Mouse (Mus musculus) gastrocnemius, postnatal 10 days (tissue): ENCODE data around the gene Nsmce4a. TPM values are rescaled to one million over a fixed set of nuclear protein-coding genes. Genes with fewer than 3 reads are reported as not detected.
"Not testable (repeated sequence)": the region's sequence is repeated elsewhere in the genome, so short reads cannot be mapped to it uniquely, and the experiment has no call there.

ENCODE experiments used
- DNase-seq: peaks from one replicate; pipeline ENCODE4 v3.0.0; 2021; ENCODE audit warnings: mixed read lengths
- total RNA-seq, 2 experiments: library from RNA; stranded (reverse); gene quantifications; 2 replicates each; pipeline ENCODE4 v1.2.3; 2021

Gene Nsmce4a
- total RNA-seq, 2 experiments from 2014 or later, result 36.7 to 39.1 TPM

- DNase-seq, result no peak
Observed at GRCm38 (mm10) chr7:130535174-130535573, 37.7 kb downstream of the Nsmce4a start.

GRCm38 (mm10) chr7:130533316-130534260, 39.3 kb downstream of the Nsmce4a start:
- peak; percentile 89 for DNase-seq

- not testable (repeated sequence) for DNase-seq
Observed at GRCm38 (mm10) chr7:130531138-130531537, 41.8 kb downstream of the Nsmce4a start.

- no peak for DNase-seq
Observed at GRCm38 (mm10) chr7:130527306-130527705, 45.6 kb downstream of the Nsmce4a start.

- DNase-seq, result no peak
Observed at GRCm38 (mm10) chr7:130523451-130523850, 49.5 kb downstream of the Nsmce4a start.

- DNase-seq, result no peak
Observed at GRCm38 (mm10) chr7:130520812-130521422, 52.0 kb downstream of the Nsmce4a start.

- DNase-seq, result no peak
Observed at GRCm38 (mm10) chr7:130520049-130520425, 52.9 kb downstream of the Nsmce4a start, which contains the start of gene Ate1. Gene Ate1, minus strand, starts transcription at chr7:130520369.

GRCm38 (mm10) chr7:130519096-130520048, 53.5 kb downstream of the Nsmce4a start:
- peak; percentile 99 for DNase-seq

- no peak for DNase-seq
Observed at GRCm38 (mm10) chr7:130518213-130519095, 54.5 kb downstream of the Nsmce4a start.

- no peak for DNase-seq
Observed at GRCm38 (mm10) chr7:130510243-130510642, 62.7 kb downstream of the Nsmce4a start.

GRCm38 (mm10) chr7:130503006-130503405, 69.9 kb downstream of the Nsmce4a start:
- no peak for DNase-seq

- DNase-seq, result no peak
Observed at GRCm38 (mm10) chr7:130501499-130501898, 71.4 kb downstream of the Nsmce4a start.

GRCm38 (mm10) chr7:130493346-130493745, 79.6 kb downstream of the Nsmce4a start:
- DNase-seq, result no peak

- no peak for DNase-seq
Observed at GRCm38 (mm10) chr7:130492026-130492425, 80.9 kb downstream of the Nsmce4a start.

Other genes with a start within 250 kb of the Nsmce4a start
- 10 to 100 TPM; 27.2 to 31.6 TPM for gene Ate1, start 52.7 kb downstream of the Nsmce4a start, total RNA-seq
- gene Tacc2, start 4.3 kb upstream of the Nsmce4a start, total RNA-seq, result 100 to 1,000 TPM; 187 to 199 TPM
- gene Btbd16, start 201.0 kb upstream of the Nsmce4a start, total RNA-seq, result under 1 TPM in 1 of 2 experiments, not detected in 1; 0.16 TPM